Mouse (Mus musculus) MEL (cell line): ENCODE data around the gene Lmo7. TPM values are rescaled to one million over a fixed set of nuclear protein-coding genes. Genes with fewer than 3 reads are reported as not detected.

Experiments
- DNase-seq: peaks from one replicate; pipeline ENCODE4 v3.0.0; 2011; ENCODE audit warnings: low read depth, low spot score
- H3K27ac ChIP-seq: 2 replicates; pipeline ENCODE4 v1.5.1; 2012; ENCODE audit warnings: low read depth, mild to moderate bottlenecking, control low read depth, low read length, moderate library complexity; ENCODE audit not compliant: control insufficient read depth
- H3K27me3 ChIP-seq, 2 experiments: fragments of 150-350 bp in 1 of 2; sonication (generic) in 1 of 2; 2 replicates each; pipeline ENCODE4 v1.6.1; 2012; ENCODE audit warnings: low read length in 2 of 2, mild to moderate bottlenecking in 2 of 2, improper control_type of control experiment in 1 of 2, moderate library complexity in 1 of 2; ENCODE audit not compliant: insufficient read depth in 2 of 2, control insufficient read depth in 1 of 2
- H3K36me3 ChIP-seq, 2 experiments: 2 replicates each; pipeline ENCODE4 v1.6.1; 2012 to 2014; ENCODE audit warnings: low read length in 2 of 2, improper control_type of control experiment in 1 of 2, inconsistent platforms in 1 of 2, mild to moderate bottlenecking in 1 of 2; ENCODE audit not compliant: insufficient read depth in 2 of 2, control insufficient read depth in 1 of 2
- H3K4me1 ChIP-seq, 2 experiments: fragments of 150-350 bp in 1 of 2; sonication (generic) in 1 of 2; 2 replicates each; pipeline ENCODE4 v1.6.1; 2012; ENCODE audit warnings: low read length in 2 of 2, improper control_type of control experiment in 1 of 2, mild to moderate bottlenecking in 1 of 2; ENCODE audit not compliant: insufficient read depth in 2 of 2, control insufficient read depth in 1 of 2
- H3K4me3 ChIP-seq, 2 experiments: fragments of 150-350 bp in 1 of 2; sonication (generic) in 1 of 2; 2 replicates each; pipeline ENCODE4 v1.5.1; 2012; ENCODE audit warnings: low read depth in 2 of 2, low read length in 2 of 2, mild to moderate bottlenecking in 2 of 2, moderate library complexity in 2 of 2, control low read depth in 1 of 2, improper control_type of control experiment in 1 of 2; ENCODE audit not compliant: control insufficient read depth in 1 of 2, insufficient read depth in 1 of 2
- H3K79me2 ChIP-seq: 2 replicates; pipeline ENCODE4 v1.6.1; 2012; ENCODE audit warnings: mild to moderate bottlenecking, low read length, moderate library complexity; ENCODE audit not compliant: control insufficient read depth, poor library complexity, insufficient read depth
- H3K9ac ChIP-seq: 2 replicates; pipeline ENCODE4 v1.6.1; 2012; ENCODE audit warnings: low read depth, mild to moderate bottlenecking, control low read depth, low read length, moderate library complexity; ENCODE audit not compliant: control insufficient read depth, poor library complexity, severe bottlenecking
- H3K9me3 ChIP-seq: fragments of 150-350 bp; sonication (generic); replicated peaks from 2 replicates; pipeline ENCODE4 v1.6.1; 2012; ENCODE audit warnings: mild to moderate bottlenecking, low read length, improper control_type of control experiment, moderate library complexity; ENCODE audit not compliant: insufficient read depth
- BHLHE40 ChIP-seq: IDR thresholded peaks from 2 replicates; pipeline ENCODE4 v1.6.1; 2012; ENCODE audit warnings: low read depth, mild to moderate bottlenecking, inconsistent platforms, low read length, improper control_type of control experiment, borderline replicate concordance
- CHD1 ChIP-seq: IDR thresholded peaks from 2 replicates; pipeline ENCODE4 v1.6.1; 2012; ENCODE audit warnings: low read depth, mild to moderate bottlenecking, inconsistent platforms, low read length, improper control_type of control experiment
- ELF1 ChIP-seq: IDR thresholded peaks from 2 replicates; pipeline ENCODE4 v1.6.1; 2014; ENCODE audit warnings: low read depth, mild to moderate bottlenecking, inconsistent platforms, low read length, improper control_type of control experiment, moderate library complexity
- EP300 ChIP-seq, 2 experiments: IDR thresholded peaks; 2 replicates each; pipeline ENCODE4 v1.6.1; 2011; ENCODE audit warnings: improper control_type of control experiment in 2 of 2, low read length in 2 of 2, low read depth in 1 of 2, mild to moderate bottlenecking in 1 of 2
- GABPA ChIP-seq: IDR thresholded peaks from 2 replicates; pipeline ENCODE4 v1.6.1; 2012; ENCODE audit warnings: low read depth, mild to moderate bottlenecking, inconsistent platforms, low read length, improper control_type of control experiment, moderate library complexity
- MAFK ChIP-seq: IDR thresholded peaks from 2 replicates; pipeline ENCODE4 v1.6.1; 2011; ENCODE audit warnings: low read depth, mild to moderate bottlenecking, low read length, improper control_type of control experiment, borderline replicate concordance
- MAX ChIP-seq: IDR thresholded peaks from 2 replicates; pipeline ENCODE4 v1.6.1; 2011; ENCODE audit warnings: low read length, improper control_type of control experiment
- MEF2A ChIP-seq: IDR thresholded peaks from 2 replicates; pipeline ENCODE4 v1.6.1; 2014; ENCODE audit warnings: low read depth, mild to moderate bottlenecking, inconsistent platforms, low read length, improper control_type of control experiment; ENCODE audit not compliant: poor library complexity, insufficient replicate concordance, severe bottlenecking; ENCODE audit errors: extremely low read depth
- MXI1 ChIP-seq: IDR thresholded peaks from 2 replicates; pipeline ENCODE4 v1.6.1; 2011; ENCODE audit warnings: mild to moderate bottlenecking, low read depth, low read length, improper control_type of control experiment
- MYC ChIP-seq: IDR thresholded peaks from 2 replicates; pipeline ENCODE4 v1.6.1; 2011; ENCODE audit warnings: low read depth, mild to moderate bottlenecking, low read length, improper control_type of control experiment, moderate library complexity
- NELFE ChIP-seq: IDR thresholded peaks from 2 replicates; pipeline ENCODE4 v1.6.1; 2011; ENCODE audit warnings: low read depth, low read length, improper control_type of control experiment
- POLR2A ChIP-seq, 2 experiments: IDR thresholded peaks; 2 replicates each; pipeline ENCODE4 v1.6.1; 2011 to 2012; ENCODE audit warnings: low read length in 2 of 2, mild to moderate bottlenecking in 2 of 2, control low read depth in 1 of 2, improper control_type of control experiment in 1 of 2, low read depth in 1 of 2, moderate library complexity in 1 of 2; ENCODE audit not compliant: control insufficient read depth in 1 of 2, insufficient read depth in 1 of 2, poor library complexity in 1 of 2
- POLR2AphosphoS2 ChIP-seq: IDR thresholded peaks from 2 replicates; pipeline ENCODE4 v1.6.1; 2011; ENCODE audit warnings: low read length, improper control_type of control experiment
- POLR2AphosphoS5 ChIP-seq: IDR thresholded peaks from 2 replicates; pipeline ENCODE4 v1.6.1; 2012; ENCODE audit warnings: low read depth, borderline replicate concordance, mild to moderate bottlenecking, inconsistent platforms, low read length, moderate library complexity, mixed read lengths
- SIN3A ChIP-seq: IDR thresholded peaks from 2 replicates; pipeline ENCODE4 v1.6.1; 2012; ENCODE audit warnings: low read length, improper control_type of control experiment, inconsistent platforms
- SMC3 ChIP-seq: IDR thresholded peaks from 2 replicates; pipeline ENCODE4 v1.6.1; 2011; ENCODE audit warnings: low read depth, low read length, improper control_type of control experiment
- TCF12 ChIP-seq: IDR thresholded peaks from 2 replicates; pipeline ENCODE4 v1.6.1; 2014; ENCODE audit warnings: low read depth, mild to moderate bottlenecking, inconsistent platforms, low read length, improper control_type of control experiment, moderate library complexity
- USF1 ChIP-seq: IDR thresholded peaks from 2 replicates; pipeline ENCODE4 v1.6.1; 2014; ENCODE audit warnings: low read depth, mild to moderate bottlenecking, inconsistent platforms, low read length, improper control_type of control experiment, moderate library complexity
- USF2 ChIP-seq, 2 experiments: IDR thresholded peaks; 2 replicates each; pipeline ENCODE4 v1.6.1; 2011 to 2012; ENCODE audit warnings: improper control_type of control experiment in 2 of 2, low read length in 2 of 2, borderline replicate concordance in 1 of 2, inconsistent platforms in 1 of 2, low read depth in 1 of 2, mild to moderate bottlenecking in 1 of 2; ENCODE audit not compliant: insufficient read depth in 1 of 2
- ZC3H11A ChIP-seq: IDR thresholded peaks from 2 replicates; pipeline ENCODE4 v1.6.1; 2012; ENCODE audit warnings: low read depth, mild to moderate bottlenecking, inconsistent platforms, low read length, improper control_type of control experiment
- ZKSCAN1 ChIP-seq: IDR thresholded peaks from 2 replicates; pipeline ENCODE4 v1.6.1; 2012; ENCODE audit warnings: low read depth, mild to moderate bottlenecking, inconsistent platforms, low read length, improper control_type of control experiment, moderate library complexity
- ZNF384 ChIP-seq: IDR thresholded peaks from 2 replicates; pipeline ENCODE4 v1.6.1; 2012; ENCODE audit warnings: low read depth, mild to moderate bottlenecking, inconsistent platforms, low read length, improper control_type of control experiment
- polyA plus RNA-seq, 2 experiments: library from polyadenylated mRNA; stranded (reverse) in 1 of 2; unstranded in 1 of 2; fragments of >175 nt in 1 of 2; fragments of >200 nt in 1 of 2; gene quantifications; 2 replicates each; pipeline versions ENCODE4 v1.2.1 to v1.2.4; 2012; ENCODE audit warnings: low replicate concordance in 2 of 2, low read depth in 1 of 2; ENCODE audit not compliant: insufficient read length in 2 of 2, insufficient read depth in 1 of 2, missing spikeins in 1 of 2
- total RNA-seq: library from RNA; depleted of rRNA; stranded (reverse); fragments of 300-350 nt; gene quantifications from 2 replicates; pipeline ENCODE4 v1.2.3, GENCODE M21; 2012

Lmo7 gene
- total and polyA plus RNA-seq, 3 experiments = not detected

DNA sequence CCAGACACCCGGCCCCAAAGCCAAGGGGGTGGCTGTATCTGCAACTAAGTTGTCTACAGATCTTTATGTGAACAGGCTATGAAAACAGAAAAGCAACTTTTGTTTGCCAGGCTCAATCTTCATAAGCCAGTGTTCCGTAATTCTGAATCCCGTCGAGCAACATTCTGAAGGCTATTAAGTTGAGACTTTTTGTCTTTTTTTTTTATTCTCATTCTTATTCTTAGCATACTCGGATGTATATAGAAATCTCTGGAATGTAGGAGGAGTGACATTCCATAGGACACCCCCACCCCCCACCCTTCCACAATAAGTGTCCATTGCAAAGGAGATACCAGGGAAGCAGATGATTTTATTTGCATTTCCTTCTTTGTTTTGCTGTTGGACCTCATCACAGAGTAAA, 76.3 kb downstream of the Lmo7 start:
- no peaks in the 10 kb centered on the region for H3K9me3 ChIP-seq
- no peaks in the 10 kb centered on the region for H3K79me2 ChIP-seq
- DNase-seq = no peak
- H3K36me3 ChIP-seq = no peaks in the 10 kb centered on the region
- no peak overlapping the region for H3K4me3 ChIP-seq
- no peak overlapping the region for H3K9ac ChIP-seq
- H3K27me3 ChIP-seq = no peaks in the 10 kb centered on the region
- H3K27ac ChIP-seq = no peak overlapping the region
- no peaks in the 10 kb centered on the region for H3K4me1 ChIP-seq
- TF ChIP-seq MYC (no peak), MAX (no peak), TCF12 (no peak), ZKSCAN1 (no peak), POLR2A (IDR thresholded peaks at IDR 0.05; ENCODE audit: control insufficient read depth in 1 of 2, insufficient read depth in 1 of 2, low read depth in 1 of 2, low read length in 2 of 2, poor library complexity in 1 of 2) (no peak), BHLHE40 (no peak), CHD1 (no peak), GABPA (no peak), ZNF384 (no peak)

DNA sequence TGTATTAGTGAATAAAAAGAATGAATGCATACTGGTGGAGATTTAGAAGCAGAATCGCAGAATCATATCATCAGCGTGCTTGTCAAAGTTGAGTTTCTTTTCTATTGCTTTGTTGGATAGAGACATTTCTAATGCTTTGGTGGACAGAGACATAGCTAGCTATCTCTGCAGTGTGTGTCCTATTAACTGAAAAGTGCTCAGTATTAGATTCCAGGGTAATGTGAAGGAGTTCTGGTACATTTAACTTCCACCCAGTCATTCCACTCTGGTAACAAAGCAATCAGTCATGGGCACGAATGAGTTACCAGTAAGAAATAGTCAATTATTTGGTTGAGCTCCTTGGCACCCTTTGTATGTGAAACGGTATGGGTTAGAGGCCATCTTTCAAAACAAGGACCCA, 76.8 kb downstream of the Lmo7 start:
- no peak overlapping the region for H3K9ac ChIP-seq
- H3K9me3 ChIP-seq = no peaks in the 10 kb centered on the region
- no peak overlapping the region for H3K27ac ChIP-seq
- DNase-seq = no peak
- no peak overlapping the region for H3K4me3 ChIP-seq
- TF ChIP-seq MXI1 = no peak
- no peak for TF ChIP-seq ZC3H11A
- TF ChIP-seq BHLHE40 = no peak
- TF ChIP-seq POLR2AphosphoS5 = no peak
- no peak for TF ChIP-seq NELFE
- TF ChIP-seq EP300 (IDR thresholded peaks at IDR 0.05; ENCODE audit: low read depth in 1 of 2, low read length in 2 of 2) = no peak
- no peak for TF ChIP-seq USF1
- no peak for TF ChIP-seq MAFK
- no peak for TF ChIP-seq SIN3A
- TF ChIP-seq ELF1 = no peak
- TF ChIP-seq SMC3 = no peak
- TF ChIP-seq MAX = no peak
- TF ChIP-seq MEF2A = no peak
- no peak for TF ChIP-seq ZNF384
- no peak for TF ChIP-seq POLR2AphosphoS2
- no peak for TF ChIP-seq CHD1
- TF ChIP-seq USF2 (IDR thresholded peaks at IDR 0.05; ENCODE audit: borderline replicate concordance in 1 of 2, insufficient read depth in 1 of 2, low read depth in 1 of 2, low read length in 2 of 2) = no peak
- no peaks in the 10 kb centered on the region for H3K79me2 ChIP-seq
- no peaks in the 10 kb centered on the region for H3K4me1 ChIP-seq
- H3K27me3 ChIP-seq = no peaks in the 10 kb centered on the region
- H3K36me3 ChIP-seq = no peaks in the 10 kb centered on the region
